Mouse (Mus musculus) heart, postnatal 0 days (tissue): ENCODE measurements at regions not wholly inside any gene's neighbourhood (a gene's known extent, or its start where the extent isn't known, plus 50 kb on each side); places are given as distances from the start of the nearest gene placed in this dataset.

ENCODE experiments used
- CTCF ChIP-seq: IDR thresholded peaks from 2 replicates; pipeline ENCODE4 v1.5.1; 2016; ENCODE audit warnings: antibody characterized with exemption, control low read depth, low read depth
- EP300 ChIP-seq: IDR thresholded peaks from 2 replicates; pipeline ENCODE4 v1.6.1; 2016; ENCODE audit warnings: antibody characterized with exemption, low read depth

DNA sequence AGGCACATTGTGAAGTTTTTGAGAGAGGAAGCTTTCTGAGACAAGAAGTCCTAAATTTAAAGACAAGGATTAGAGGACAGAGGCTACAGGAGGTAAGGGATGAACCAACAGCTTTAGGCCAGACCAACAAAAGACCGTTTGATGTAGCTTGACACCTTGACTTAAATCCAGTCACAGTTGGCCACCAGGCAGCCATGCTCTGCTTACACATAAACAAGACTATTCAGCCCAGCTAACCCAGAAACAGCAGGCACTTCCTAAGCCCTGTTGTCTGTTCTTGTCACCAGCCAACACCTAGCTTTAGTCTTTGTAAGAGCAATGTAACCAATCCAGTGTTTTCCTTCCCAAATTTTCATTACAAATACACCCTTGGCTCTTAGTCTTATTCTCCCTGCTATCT lies 159.9 kb upstream of the Plekha5 start:
- no peak for TF ChIP-seq CTCF
- no peak for TF ChIP-seq EP300
